Mouse (Mus musculus) embryonic fibroblast, embryonic 13.5 days (primary cell): ENCODE data around the gene Mon2. TPM values are rescaled to one million over a fixed set of nuclear protein-coding genes. Genes with fewer than 3 reads are reported as not detected.
A peak's percentile ranks its signal among the peaks of the same experiment; 100 is the strongest.

Experiments
- H3K27ac ChIP-seq: 2 replicates; pipeline ENCODE4 v1.5.1; 2012; ENCODE audit warnings: low read length, control low read depth, inconsistent platforms; ENCODE audit not compliant: insufficient read depth
- H3K4me1 ChIP-seq: 2 replicates; pipeline ENCODE4 v1.6.1; 2011; ENCODE audit warnings: low read length; ENCODE audit not compliant: control insufficient read depth, insufficient read depth
- H3K4me3 ChIP-seq: 2 replicates; pipeline ENCODE4 v1.5.1; 2011; ENCODE audit warnings: mild to moderate bottlenecking, control low read depth, low read length; ENCODE audit not compliant: insufficient read depth
- CTCF ChIP-seq: IDR thresholded peaks from 2 replicates; pipeline ENCODE4 v1.5.1; 2011; ENCODE audit warnings: mild to moderate bottlenecking, control low read depth, low read length, moderate library complexity, borderline replicate concordance; ENCODE audit not compliant: insufficient read depth
- POLR2A ChIP-seq: IDR thresholded peaks from 2 replicates; pipeline ENCODE4 v1.6.1; 2011; ENCODE audit warnings: low read depth, mild to moderate bottlenecking, control low read depth, low read length, moderate library complexity
- polyA plus RNA-seq: library from polyadenylated mRNA; stranded (reverse); fragments of >200 nt; gene quantifications from 2 replicates; pipeline ENCODE4 v1.2.4, GENCODE M21; 2011; ENCODE audit warnings: low read depth; ENCODE audit not compliant: missing spikeins, insufficient read length

The Mon2 gene
- polyA plus RNA-seq, 1 experiment = 89.2 TPM

DNA sequence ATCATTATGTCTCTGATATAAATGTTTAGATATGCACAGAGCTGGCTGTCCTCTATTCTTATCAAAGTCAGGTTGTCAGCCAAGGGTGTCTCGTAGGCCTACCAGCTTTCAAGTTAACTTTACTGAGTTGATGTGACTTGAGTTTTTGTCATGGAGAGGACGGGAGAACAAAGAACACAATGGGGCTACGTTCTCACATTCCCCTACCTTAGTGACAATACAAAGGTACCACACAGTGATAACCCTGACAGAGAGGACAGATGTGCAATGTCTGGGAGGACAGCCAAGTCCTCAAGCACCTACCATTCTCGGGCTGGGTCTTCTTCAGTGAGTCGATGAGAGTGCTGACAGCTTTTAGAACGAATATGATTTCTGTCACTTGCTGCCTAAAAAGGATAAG is 76.9 kb downstream of the Mon2 start:
- no peak overlapping the region for H3K27ac ChIP-seq
- no peak for TF ChIP-seq POLR2A
- TF ChIP-seq CTCF = no peak
- no peak overlapping the region for H3K4me3 ChIP-seq
- no peaks in the 10 kb centered on the region for H3K4me1 ChIP-seq

DNA sequence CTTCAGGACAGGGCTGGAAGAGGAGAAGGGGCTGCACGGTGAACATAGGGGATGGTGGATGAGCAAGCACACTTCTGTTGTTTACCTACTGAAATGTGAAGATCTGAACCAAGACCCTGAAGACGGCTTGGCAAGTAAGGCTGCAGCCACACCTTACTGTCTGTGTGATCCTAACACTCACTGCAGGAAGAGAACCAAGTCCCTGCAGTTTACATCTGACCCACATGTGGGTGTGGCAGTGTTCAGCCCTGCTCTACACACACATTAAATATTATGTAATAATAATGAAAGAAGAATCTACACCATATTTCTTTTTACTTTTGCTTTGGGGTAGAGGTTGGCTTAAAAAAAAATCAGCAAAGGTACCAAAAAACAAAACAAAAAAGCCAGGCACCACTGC is 78.5 kb downstream of the Mon2 start:
- Histone ChIP-seq H3K4me3 (no peak overlapping the region), H3K27ac (no peak overlapping the region), H3K4me1 (no peaks in the 10 kb centered on the region)
- TF ChIP-seq CTCF (no peak), POLR2A (no peak)

DNA sequence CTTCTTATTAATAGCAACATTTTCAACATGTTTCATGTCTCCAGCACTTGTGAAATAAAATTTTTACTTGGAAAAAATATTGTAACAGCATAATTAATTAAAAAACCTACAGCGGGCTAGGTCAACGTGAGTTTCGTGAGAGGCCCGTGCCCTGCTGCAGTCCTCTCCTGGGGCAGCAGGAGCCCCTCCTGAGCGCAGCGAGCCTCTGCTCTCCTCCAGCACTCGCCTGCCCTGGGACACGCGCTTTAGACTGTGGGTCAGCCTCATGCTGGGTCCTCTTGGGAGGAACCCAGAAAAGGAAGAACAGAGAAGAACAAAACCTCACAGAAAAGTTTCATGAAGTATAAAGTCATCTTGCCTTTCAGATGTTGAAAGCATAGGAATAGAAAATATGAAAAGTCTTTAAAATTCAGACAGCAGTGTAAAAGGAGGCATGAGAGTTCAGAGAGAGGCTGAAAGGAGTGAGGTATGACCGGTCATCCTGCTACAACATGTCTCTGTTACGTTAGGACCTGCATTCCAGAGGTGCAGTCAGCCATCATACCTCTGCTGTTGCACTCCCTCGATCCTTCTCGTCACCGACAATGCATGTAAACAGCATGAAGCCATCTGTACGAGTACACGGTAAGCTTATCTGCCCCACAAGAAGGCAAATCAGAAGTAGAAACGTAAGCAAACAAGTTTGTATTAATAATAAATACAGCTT is 81.8 kb downstream of the Mon2 start:
- H3K27ac ChIP-seq = no peak overlapping the region

DNA sequence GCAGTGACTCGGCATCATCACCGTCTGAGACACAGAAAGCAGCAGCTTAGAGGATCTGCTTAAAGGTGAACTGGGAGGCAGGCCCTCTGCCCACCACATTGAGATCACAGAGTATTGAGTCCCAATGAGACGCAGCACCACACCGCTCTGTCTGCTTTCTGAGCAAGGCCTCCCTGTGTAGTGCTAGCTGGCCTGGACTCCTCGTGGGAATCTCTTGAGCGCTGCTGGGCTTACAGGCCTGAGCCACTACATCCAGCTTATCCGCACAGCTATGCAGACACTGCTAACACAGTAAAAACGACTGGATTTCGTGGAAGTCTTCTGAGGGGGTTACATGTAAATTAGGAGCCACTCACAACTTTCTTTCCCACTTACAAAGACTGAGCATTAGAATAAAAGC is 84.7 kb downstream of the Mon2 start:
- H3K4me1 ChIP-seq = peaks cover 5% of the 10 kb centered on the region
- H3K4me3 ChIP-seq = no peak overlapping the region
- TF ChIP-seq CTCF (no peak), POLR2A (no peak)
- no peak overlapping the region for H3K27ac ChIP-seq

More for the DNA sequence above, 81.8 kb downstream of the Mon2 start:
- H3K4me3 ChIP-seq = no peak overlapping the region
- no peaks in the 10 kb centered on the region for H3K4me1 ChIP-seq
- TF ChIP-seq CTCF = no peak
- no peak for TF ChIP-seq POLR2A

DNA sequence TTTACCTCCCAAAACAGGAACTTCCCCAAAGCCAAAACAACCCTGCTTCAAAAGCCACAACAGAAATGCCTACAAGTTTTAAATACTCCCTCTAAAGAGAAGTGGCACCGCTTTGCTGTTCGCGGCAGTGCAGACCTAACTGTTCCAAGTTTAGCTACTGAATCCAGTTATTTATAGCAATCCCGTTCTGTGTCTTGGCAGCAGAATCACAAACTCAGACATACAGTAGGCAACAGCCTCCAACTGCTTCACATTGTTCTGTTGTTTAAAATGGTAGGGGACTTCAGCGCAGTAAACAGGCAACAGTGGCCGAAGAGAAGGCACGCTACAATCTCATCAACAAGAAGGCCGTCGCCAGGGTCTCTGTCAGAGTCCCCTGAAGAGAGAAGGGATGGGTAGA is 85.3 kb downstream of the Mon2 start:
- H3K4me1 ChIP-seq = peaks cover 5% of the 10 kb centered on the region
- TF ChIP-seq CTCF = no peak
- TF ChIP-seq POLR2A = no peak
- no peak overlapping the region for H3K27ac ChIP-seq
- H3K4me3 ChIP-seq = no peak overlapping the region

DNA sequence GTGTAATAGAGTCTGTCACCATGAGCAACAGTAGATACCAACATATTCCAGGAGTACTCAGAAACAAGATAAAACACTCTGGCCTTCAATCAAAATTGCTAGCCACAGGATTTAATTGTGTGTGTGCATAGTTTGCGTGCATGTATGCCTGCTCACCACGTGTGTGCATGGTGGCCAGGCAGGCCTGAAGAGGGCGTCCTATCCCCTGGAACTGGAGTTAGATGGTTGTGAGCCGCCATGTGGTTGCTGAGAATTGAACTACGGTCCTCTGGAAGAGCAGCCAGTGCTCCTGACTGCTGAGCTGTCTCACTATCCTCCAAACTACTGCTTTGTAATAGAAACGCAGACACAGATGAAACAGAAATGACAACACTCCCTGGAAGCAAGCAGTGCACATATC is 85.7 kb downstream of the Mon2 start:
- peak; percentile 32; the same call in 1 of the 2 replicates for TF ChIP-seq CTCF
- no peak for TF ChIP-seq POLR2A
- Histone ChIP-seq H3K4me3 (no peak overlapping the region), H3K27ac (no peak overlapping the region), H3K4me1 (peaks cover 5% of the 10 kb centered on the region)

DNA sequence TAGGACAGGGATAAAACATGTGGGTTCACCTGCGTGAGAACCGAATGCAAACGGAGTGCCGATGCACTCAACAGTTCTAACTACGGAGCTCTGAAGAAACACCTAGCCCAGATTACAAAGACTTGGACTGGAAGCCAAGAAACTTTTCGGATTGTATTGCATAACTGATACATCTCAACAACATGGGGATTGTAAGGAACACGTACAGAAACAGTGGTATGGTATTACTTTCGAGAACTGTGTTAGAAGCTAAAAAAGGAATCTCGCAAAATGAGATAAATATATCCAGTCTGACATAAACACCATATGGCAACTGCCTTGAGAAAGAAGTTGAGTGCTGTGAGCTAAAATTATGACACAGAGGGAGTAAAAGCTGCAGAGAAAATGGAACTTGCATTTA is 86.4 kb downstream of the Mon2 start:
- Histone ChIP-seq H3K4me3 (no peak overlapping the region), H3K4me1 (peaks cover 5% of the 10 kb centered on the region), H3K27ac (no peak overlapping the region)
- TF ChIP-seq CTCF = no peak
- TF ChIP-seq POLR2A = no peak

DNA sequence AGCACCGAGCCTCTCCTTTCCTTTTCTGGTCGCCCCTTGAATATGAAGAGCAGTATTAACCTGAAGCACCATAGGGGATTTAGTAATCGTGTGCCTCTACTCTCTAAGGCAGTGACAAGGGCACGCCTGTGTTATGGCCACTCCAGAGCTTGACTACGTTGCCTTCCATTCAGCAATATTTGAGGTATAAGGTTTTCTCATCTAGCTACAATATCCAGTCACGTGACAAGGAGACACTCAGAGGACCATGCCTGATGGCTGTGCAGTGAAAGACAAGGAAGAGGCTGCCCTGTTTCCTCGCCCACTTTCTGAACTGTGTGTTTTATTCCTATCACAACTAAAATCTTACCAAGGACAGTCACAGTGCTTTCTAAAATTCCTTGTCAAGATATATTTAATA is 87.9 kb downstream of the Mon2 start:
- TF ChIP-seq CTCF (no peak), POLR2A (no peak)
- Histone ChIP-seq H3K4me3 (no peak overlapping the region), H3K27ac (peak overlapping the region; percentile 12), H3K4me1 (peaks cover 5% of the 10 kb centered on the region)

DNA sequence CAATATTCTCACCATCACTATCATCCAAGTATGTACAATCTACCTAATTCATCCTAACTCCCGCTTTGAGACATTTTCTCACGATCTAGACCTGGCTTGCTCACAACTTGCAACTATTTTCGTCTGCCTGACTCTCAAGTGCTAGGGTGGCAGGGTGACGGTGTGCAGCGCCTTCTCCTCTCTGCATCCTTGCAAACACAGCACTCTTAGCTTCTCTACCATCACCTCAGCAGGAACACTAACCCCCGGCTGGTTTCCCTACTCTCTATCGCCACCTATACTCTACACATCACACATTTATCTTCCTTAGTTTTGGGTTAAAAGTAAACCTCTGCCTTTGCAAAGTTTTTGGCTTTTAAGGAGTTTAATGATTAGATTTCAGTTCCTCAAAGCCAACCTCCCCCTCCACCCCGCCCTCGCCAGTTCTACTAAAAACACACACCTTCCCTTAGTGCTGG is 88.6 kb downstream of the Mon2 start:
- TF ChIP-seq POLR2A = no peak; the same call in 1 of the 2 replicates
- TF ChIP-seq CTCF = no peak
- H3K27ac ChIP-seq = peak overlapping the region; percentile 12
- H3K4me3 ChIP-seq = no peak overlapping the region
- peaks cover 5% of the 10 kb centered on the region for H3K4me1 ChIP-seq

DNA sequence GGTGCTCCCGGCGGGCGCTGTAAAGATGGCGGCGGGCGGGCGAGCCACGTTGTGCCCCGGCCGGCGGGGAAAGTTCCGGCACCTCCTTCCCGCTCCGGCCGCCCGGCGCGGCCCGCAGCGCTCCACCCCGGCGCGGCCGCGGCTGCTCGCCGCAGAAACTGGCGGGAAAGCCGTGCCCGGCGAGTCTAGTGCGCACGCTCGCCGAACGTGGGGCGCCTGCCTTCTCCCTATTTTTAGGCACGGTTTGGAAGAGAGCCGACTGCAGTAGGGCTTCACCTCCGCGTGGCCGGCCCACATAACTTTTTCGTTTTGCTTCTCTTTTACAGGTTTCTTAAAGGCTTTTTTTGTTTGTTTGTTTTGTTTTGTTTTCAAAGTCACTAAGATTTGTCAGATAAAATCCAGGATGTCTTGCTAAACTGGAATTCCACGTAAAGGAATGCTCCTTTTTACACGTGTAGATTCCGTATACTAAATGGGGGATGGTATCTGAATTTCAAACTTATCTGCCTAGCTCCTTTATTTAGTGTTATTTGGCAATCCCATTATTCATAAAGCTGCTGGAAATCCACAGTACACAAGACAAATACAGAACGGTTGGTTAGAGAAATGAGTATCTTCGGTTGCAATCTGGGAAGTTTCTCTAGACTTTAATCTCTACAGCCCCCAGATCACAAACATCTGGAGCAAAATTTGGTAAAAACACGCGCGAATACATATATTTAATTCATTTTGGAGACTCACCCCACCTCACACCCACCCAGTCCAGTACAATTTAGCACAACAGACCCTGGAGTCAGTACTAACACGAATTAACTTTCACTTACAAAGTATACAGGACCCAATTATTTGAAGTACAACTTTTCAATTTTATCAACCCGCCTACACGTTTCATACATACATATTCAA is 89.7 kb downstream of the Mon2 start:
- TF ChIP-seq POLR2A (peak; percentile 46), CTCF (no peak)
- peak overlapping the region; percentile 45 for H3K4me3 ChIP-seq

More for the DNA sequence above, 89.7 kb downstream of the Mon2 start:
- Histone ChIP-seq H3K27ac (peak overlapping the region; percentile 100), H3K4me1 (peaks cover 5% of the 10 kb centered on the region)
